In the genomic region with DNA sequence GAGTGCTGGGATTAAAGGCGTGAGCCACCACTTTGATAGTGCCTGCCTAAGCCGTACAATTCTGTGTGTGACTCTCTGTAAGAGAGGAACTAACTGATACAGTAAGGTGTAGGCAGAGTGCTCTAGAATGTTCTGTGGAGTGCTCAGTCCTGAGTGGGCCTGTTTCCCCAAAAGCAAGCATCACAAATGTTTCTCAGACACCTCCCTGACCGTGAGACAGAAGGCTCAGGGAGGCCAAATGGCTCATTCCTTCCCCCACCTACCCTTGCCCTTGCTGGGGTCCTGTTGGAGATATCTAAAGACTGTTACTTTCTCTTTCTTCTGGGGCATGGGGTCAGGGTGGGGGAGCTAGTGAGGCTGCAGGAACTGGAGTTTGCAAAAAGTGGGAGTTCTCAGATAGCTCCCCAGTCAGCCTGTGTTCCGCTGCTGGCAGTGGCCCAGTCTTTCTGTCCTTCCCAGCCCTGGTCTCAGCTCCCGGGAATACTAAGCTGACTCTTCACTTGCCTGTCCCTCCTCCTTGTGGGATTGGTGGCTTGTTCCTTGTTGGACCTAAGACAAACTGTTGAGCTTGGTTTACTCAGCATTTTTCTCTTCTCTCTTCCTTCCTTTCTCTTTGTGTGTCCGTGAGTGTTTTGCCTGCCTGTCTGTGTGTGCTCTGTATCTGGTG, we compare ENCODE assay signal across 9 mouse cellular contexts. TPM values are rescaled to one million over a fixed set of nuclear protein-coding genes. Genes with fewer than 3 reads are reported as not detected.
DNase-seq lines count a peak whose midpoint lies in the region; ATAC-seq and TF ChIP-seq lines count a peak whose summit lies in the region.
"Had no signal": no experiment of that assay in that cellular context is flagged by ENCODE, and none has a peak within 500 bp of the region (broad histone marks: within the 10 kb centered on the region; RNA-seq: fewer than 3 reads in every experiment).

No protein-coding gene starts in this region.

- peak; percentile 25 for DNase-seq in adrenal gland, postnatal 14 days
- no peak for DNase-seq in adrenal gland, adult 2 months
- DNase-seq in lung, adult 2 months, result no peak
- DNase-seq in heart, postnatal 4 days, result peak; percentile 53
- peak; percentile 48 for DNase-seq in lung, postnatal 10 days
- no peak for DNase-seq in layer of hippocampus, adult 9-11 months
- no peak for DNase-seq in T-cell, adult 2 months (ENCODE audit: low spot score)

- H3K9me3 ChIP-seq in lung, embryonic 16.5 days (ENCODE audit: control insufficient read depth, low read length), result no peaks in the 10 kb centered on the region

- peak; percentile 81 for ATAC-seq in lung, embryonic 16.5 days (ENCODE audit: low read depth)
- ATAC-seq: Patski had no signal

- H3K36me3 ChIP-seq in lung, embryonic 16.5 days (ENCODE audit: control insufficient read depth, insufficient read depth, low read length), result no peaks in the 10 kb centered on the region

- no peak overlapping the region for H3K27ac ChIP-seq in lung, embryonic 16.5 days (ENCODE audit: low read length)

- no peak for TF ChIP-seq CTCF in lung, adult 2 months (IDR thresholded peaks at IDR 0.05; ENCODE audit: insufficient read depth, low read length)

- no peak overlapping the region for H3K9ac ChIP-seq in lung, embryonic 16.5 days (ENCODE audit: low read length)

- 47% methylated on average over 6 of the region's 6 CpGs for WGBS in lung, embryonic 16.5 days
- WGBS in lung, adult 2 months, result 48% methylated on average over 6 of the region's 6 CpGs

- H3K27me3 ChIP-seq in lung, embryonic 16.5 days (ENCODE audit: control insufficient read depth, insufficient read depth, low read depth, low read length), result no peaks in the 10 kb centered on the region
- H3K27me3 ChIP-seq: Patski had no signal

- no peak overlapping the region for H3K4me3 ChIP-seq in lung, embryonic 16.5 days (ENCODE audit: low read length)
- H3K4me3 ChIP-seq in lung, adult 2 months (replicated peaks; ENCODE audit: extremely low read depth, low read depth, low read length), result no peak overlapping the region

- no peak overlapping the region for H3K4me2 ChIP-seq in lung, embryonic 16.5 days (ENCODE audit: low read depth, low read length)

- peaks cover 15% of the 10 kb centered on the region for H3K4me1 ChIP-seq in lung, embryonic 16.5 days (replicated peaks; ENCODE audit: control insufficient read depth, insufficient read depth, low read length)
- H3K4me1 ChIP-seq in lung, adult 2 months (ENCODE audit: control insufficient read depth, insufficient read depth, low read length), result no peaks in the 10 kb centered on the region

- TF ChIP-seq POLR2A in lung, adult 2 months (IDR thresholded peaks at IDR 0.05; ENCODE audit: borderline replicate concordance, extremely low read depth, low read depth, low read length), result no peak

RNA-seq across cellular contexts. Expression of a gene that starts 55.8 kb away (rescaled TPM):
- total RNA-seq in adrenal gland, postnatal 14 days (2021), result 6.5 and 7.7 TPM in 2 replicates
- 1 to 10 TPM; 2.2 to 4.9 TPM for total RNA-seq in adrenal gland, adult 2 months (2021)
- polyA plus RNA-seq in adrenal gland, adult 2 months (2012; rRNA removed), result 2.5 TPM in 2 replicates
- polyA plus RNA-seq in lung, embryonic 16.5 days (2015; fragmentation: Nextera tagmentation; extraction: Ambion mirVana), result 26.7 TPM in 2 replicates
- 1.5 and 1.6 TPM in 2 replicates for polyA plus RNA-seq in lung, adult 2 months (2012; rRNA removed)
- total RNA-seq in heart, postnatal 4 days (2021), result 1 to 10 TPM; 8.0 to 9.3 TPM

Comparison
In these comparisons a context has a peak if more than half of its experiments do, and no peak if none do; other contexts are left out.
1. DNase-seq: peak in adrenal gland, postnatal 14 days (single experiment), heart, postnatal 4 days (single experiment) and lung, postnatal 10 days (single experiment); none in adrenal gland, adult 2 months (single experiment), lung, adult 2 months (single experiment), layer of hippocampus, adult 9-11 months (single experiment) and T-cell, adult 2 months (single experiment).